Mouse (Mus musculus): ENCODE results near the gene Gm6176.
"Not testable (repeated sequence)": the region's sequence is repeated elsewhere in the genome, so short reads cannot be mapped to it uniquely, and the experiment has no call there.

The Gm6176 gene
- long read RNA-seq, experiment 1 = 0 reads
- long read RNA-seq, experiment 2 = 0 reads

DNA sequence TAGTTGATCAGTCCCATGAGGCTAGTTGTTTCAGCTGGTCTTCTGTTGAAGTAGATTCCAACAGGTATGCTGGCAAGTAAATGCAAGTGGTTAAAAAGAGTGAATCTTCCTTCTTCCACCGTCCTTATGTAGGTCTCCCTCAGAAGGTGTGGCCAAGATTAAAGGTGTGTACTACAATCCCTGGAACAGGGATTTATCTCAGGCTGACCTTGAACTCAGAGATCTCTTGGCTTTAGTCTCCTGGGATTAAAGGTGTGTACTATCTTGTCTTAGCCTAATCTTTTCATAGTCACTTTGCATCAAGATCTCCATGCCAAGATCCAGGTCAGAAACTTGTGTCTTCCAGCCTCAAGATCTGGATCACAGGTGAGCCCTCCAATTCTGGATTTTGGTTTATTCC lies at the start of gene Gm6176:
Gene Gm6176, minus strand, starts transcription at position 101 of the 400 bp plus-strand sequence.
- intact Hi-C loops (cut with DNase I) = not testable (repeated sequence)

GRCm38 (mm10) chr7:22068757-22069156 lies 12.7 kb upstream of the Gm6176 start, which contains the start of gene Vmn1r139:
Vmn1r139 (plus strand) TSS chr7:22069057.
- intact Hi-C loops (cut with DNase I) = not testable (repeated sequence)

DNA sequence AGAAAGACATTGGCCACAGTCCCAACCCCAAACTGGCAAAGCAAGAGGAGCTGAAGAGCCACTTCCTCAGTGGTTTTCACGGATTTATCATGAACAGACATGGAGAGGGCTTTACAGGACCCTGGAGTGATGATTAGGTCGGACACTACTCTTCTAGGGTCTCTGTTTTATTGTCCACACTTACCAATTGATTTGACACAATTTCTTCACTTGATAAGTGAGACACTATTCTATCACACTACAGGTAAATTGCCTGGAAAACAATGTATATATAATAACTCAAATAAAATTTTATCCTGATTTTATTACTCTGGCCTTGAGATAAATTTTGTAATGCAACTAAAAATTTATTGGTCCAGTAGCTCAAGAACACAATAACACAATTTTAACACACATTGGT lies 27.3 kb downstream of the Gm6176 start, which contains the start of gene Vmn1r138:
Gene Vmn1r138, minus strand, starts transcription at position 101 of the 400 bp plus-strand sequence.
- intact Hi-C loops (cut with DNase I) = not testable (repeated sequence)

Measured in adrenal gland (tissue).